ENCODE assay signal across 18 mouse cellular contexts in genomic region chr6:99742866-99743265, GRCm38 (mm10). TPM values are rescaled to one million over a fixed set of nuclear protein-coding genes. Genes with fewer than 3 reads are reported as not detected.
A peak's percentile ranks its signal among the peaks of the same experiment; 100 is the strongest.
DNase-seq lines count a peak whose midpoint lies in the region; ATAC-seq lines count a peak whose summit lies in the region.
"Had no signal": no experiment of that assay in that cellular context is flagged by ENCODE, and none has a peak within 500 bp of the region (broad histone marks: within the 10 kb centered on the region; RNA-seq: fewer than 3 reads in every experiment).

No protein-coding gene starts in this region.

- DNase-seq in hindbrain, embryonic 10.5 days (ENCODE audit: low spot score), result no peak
- DNase-seq in right cerebral cortex, postnatal 25 days, result peak; percentile 22
- DNase-seq in right cerebral cortex, adult 18-20 months, result no peak
- DNase-seq in testis, postnatal 14 days (ENCODE audit: low spot score), result no peak
- DNase-seq in frontal cortex, postnatal 14 days (ENCODE audit: low spot score in 2 of 2), result no peak
- DNase-seq: cerebellum, adult 18-20 months; heart, postnatal 4 days; kidney, adult 11 months; kidney, postnatal 10 days; lung, postnatal 10 days; thymus, adult 18-20 months had no signal

- peak; percentile 76 for ATAC-seq in hindbrain, embryonic 16.5 days
- peak; percentile 54; the same call in 1 of the 2 replicates for ATAC-seq in forebrain, embryonic 16.5 days
- ATAC-seq: CD4-positive, CD25-positive, alpha-beta regulatory T cell, adult 4 months had no signal

- H3K36me3 ChIP-seq in hindbrain, embryonic 16.5 days (ENCODE audit: control insufficient read depth, insufficient read depth, low read length), result no peaks in the 10 kb centered on the region
- no peaks in the 10 kb centered on the region for H3K36me3 ChIP-seq in hindbrain, embryonic 10.5 days
- H3K36me3 ChIP-seq in forebrain, embryonic 16.5 days (ENCODE audit: control insufficient read depth, insufficient read depth), result no peaks in the 10 kb centered on the region
- H3K36me3 ChIP-seq: heart, embryonic 13.5 days; limb, embryonic 12.5 days; liver, embryonic 15.5 days had no signal

- no peak overlapping the region for H3K4me2 ChIP-seq in hindbrain, embryonic 16.5 days (ENCODE audit: low read length)
- no peak overlapping the region for H3K4me2 ChIP-seq in forebrain, embryonic 16.5 days (ENCODE audit: low read length)
- H3K4me2 ChIP-seq: heart, embryonic 13.5 days; limb, embryonic 12.5 days; liver, embryonic 15.5 days had no signal

- H3K4me3 ChIP-seq in hindbrain, embryonic 16.5 days (ENCODE audit: low read length), result no peak overlapping the region
- H3K4me3 ChIP-seq in hindbrain, embryonic 10.5 days, result no peak overlapping the region
- H3K4me3 ChIP-seq in forebrain, embryonic 16.5 days (replicated peaks; ENCODE audit: low read length), result no peak overlapping the region
- H3K4me3 ChIP-seq: heart, embryonic 13.5 days; limb, embryonic 12.5 days; liver, embryonic 15.5 days had no signal

- no peaks in the 10 kb centered on the region for H3K9me3 ChIP-seq in hindbrain, embryonic 16.5 days (ENCODE audit: control insufficient read depth, low read length)
- H3K9me3 ChIP-seq in hindbrain, embryonic 10.5 days, result no peaks in the 10 kb centered on the region
- H3K9me3 ChIP-seq in forebrain, embryonic 16.5 days (ENCODE audit: control insufficient read depth, low read length), result no peaks in the 10 kb centered on the region
- H3K9me3 ChIP-seq: heart, embryonic 13.5 days; limb, embryonic 12.5 days; liver, embryonic 15.5 days had no signal

- no peaks in the 10 kb centered on the region for H3K27me3 ChIP-seq in hindbrain, embryonic 16.5 days (replicated peaks; ENCODE audit: control insufficient read depth, insufficient read depth, low read length)
- H3K27me3 ChIP-seq in hindbrain, embryonic 10.5 days (ENCODE audit: insufficient read depth, poor library complexity, severe bottlenecking), result no peaks in the 10 kb centered on the region
- H3K27me3 ChIP-seq in forebrain, embryonic 16.5 days (replicated peaks; ENCODE audit: control insufficient read depth, insufficient read depth, low read length), result no peaks in the 10 kb centered on the region
- H3K27me3 ChIP-seq: limb, embryonic 12.5 days; liver, embryonic 15.5 days had no signal

- 61% methylated on average over 3 of the region's 3 CpGs for WGBS in hindbrain, embryonic 16.5 days
- 76% methylated on average over 3 of the region's 3 CpGs for WGBS in hindbrain, embryonic 10.5 days
- 65% methylated on average over 3 of the region's 3 CpGs for WGBS in forebrain, embryonic 16.5 days

- no peaks in the 10 kb centered on the region for H3K4me1 ChIP-seq in hindbrain, embryonic 16.5 days (ENCODE audit: control insufficient read depth, insufficient read depth, low read depth, low read length)
- H3K4me1 ChIP-seq in hindbrain, embryonic 10.5 days (replicated peaks), result peaks cover 2% of the 10 kb centered on the region; the same call in 1 of the 2 replicates
- peaks cover 4% of the 10 kb centered on the region for H3K4me1 ChIP-seq in forebrain, embryonic 16.5 days (replicated peaks; ENCODE audit: control insufficient read depth, insufficient read depth, low read length)
- H3K4me1 ChIP-seq: limb, embryonic 12.5 days; liver, embryonic 15.5 days had no signal

- no peak overlapping the region for H3K27ac ChIP-seq in hindbrain, embryonic 16.5 days (ENCODE audit: low read depth, low read length)
- no peak overlapping the region for H3K27ac ChIP-seq in hindbrain, embryonic 10.5 days
- no peak overlapping the region for H3K27ac ChIP-seq in forebrain, embryonic 16.5 days (ENCODE audit: low read length)
- H3K27ac ChIP-seq: heart, embryonic 13.5 days; limb, embryonic 12.5 days; liver, embryonic 15.5 days had no signal

- H3K9ac ChIP-seq in hindbrain, embryonic 16.5 days (ENCODE audit: low read depth, low read length), result no peak overlapping the region
- H3K9ac ChIP-seq in forebrain, embryonic 16.5 days (replicated peaks; ENCODE audit: low read depth, low read length), result no peak overlapping the region
- H3K9ac ChIP-seq: heart, embryonic 13.5 days; limb, embryonic 12.5 days; liver, embryonic 15.5 days had no signal

RNA-seq across cellular contexts. Expression of gene Prok2, which starts 16.7 kb away (rescaled TPM):
- polyA plus RNA-seq in hindbrain, embryonic 16.5 days (2015; fragmentation: Nextera tagmentation; extraction: Ambion mirVana), result 0.25 and 0.70 TPM in 2 replicates
- polyA plus RNA-seq in hindbrain, embryonic 10.5 days (2016; fragmentation: Nextera tagmentation; extraction: Ambion mirVana), result not detected in 2 replicates
- polyA plus RNA-seq in forebrain, embryonic 16.5 days (2015; fragmentation: Nextera tagmentation; extraction: Ambion mirVana), result 2.3 and 3.7 TPM in 2 replicates
- polyA plus RNA-seq: CD4-positive, CD25-positive, alpha-beta regulatory T cell, adult 4 months; gonadal fat pad, adult 2 months; heart, embryonic 13.5 days had no signal

RNA-seq across cellular contexts. Expression of gene Gpr27, which starts 50.4 kb away (rescaled TPM):
- polyA plus RNA-seq in hindbrain, embryonic 16.5 days (2015; fragmentation: Nextera tagmentation; extraction: Ambion mirVana), result 13.8 and 15.4 TPM in 2 replicates
- polyA plus RNA-seq in hindbrain, embryonic 10.5 days (2016; fragmentation: Nextera tagmentation; extraction: Ambion mirVana), result 0.98 and 2.1 TPM in 2 replicates
- 17.3 and 17.6 TPM in 2 replicates for polyA plus RNA-seq in forebrain, embryonic 16.5 days (2015; fragmentation: Nextera tagmentation; extraction: Ambion mirVana)
- polyA plus RNA-seq: CD4-positive, CD25-positive, alpha-beta regulatory T cell, adult 4 months had no signal
